Mouse (Mus musculus) megakaryocyte, adult 5-6 weeks (primary cell): ENCODE data around the gene Cntnap2. TPM values are rescaled to one million over a fixed set of nuclear protein-coding genes. Genes with fewer than 3 reads are reported as not detected.

Experiments used
- ATAC-seq: 2 replicates; pipeline ENCODE4 v1.8.0; 2016; ENCODE audit warnings: mild to moderate bottlenecking, inconsistent platforms; ENCODE audit not compliant: poor library complexity, severe bottlenecking
- total RNA-seq, 2 experiments: library from RNA; stranded (forward) in 1 of 2; stranded (reverse) in 1 of 2; fragments of 153-499, 151-499 nt in 1 of 2; fragments of 221-1000, 200-1000 nt in 1 of 2; gene quantifications; 2 replicates each; pipeline versions ENCODE4 v1.2.3 to v1.2.4; 2015 to 2017

The Cntnap2 gene
- total RNA-seq, 2 experiments from 2014 or later: not detected

GRCm38 (mm10) chr6:45871409-45871992 is 812.3 kb downstream of the Cntnap2 start:
- no peak for ATAC-seq

GRCm38 (mm10) chr6:45885486-45885885 is 826.3 kb downstream of the Cntnap2 start:
- ATAC-seq: no peak

- no peak for ATAC-seq
Observed at GRCm38 (mm10) chr6:45887901-45888300, 828.7 kb downstream of the Cntnap2 start.

GRCm38 (mm10) chr6:45938263-45938662 is 879.1 kb downstream of the Cntnap2 start:
- no peak for ATAC-seq

- no peak for ATAC-seq
Observed at GRCm38 (mm10) chr6:45938775-45939174, 879.6 kb downstream of the Cntnap2 start.

- ATAC-seq: no peak
Observed at GRCm38 (mm10) chr6:45945144-45945985, 886.2 kb downstream of the Cntnap2 start.

GRCm38 (mm10) chr6:45954773-45955172 is 895.6 kb downstream of the Cntnap2 start:
- ATAC-seq: no peak

- no peak for ATAC-seq
Observed at GRCm38 (mm10) chr6:45964494-45964893, 905.3 kb downstream of the Cntnap2 start.

GRCm38 (mm10) chr6:45974471-45975154 is 915.5 kb downstream of the Cntnap2 start:
- ATAC-seq: no peak

- no peak for ATAC-seq
Observed at GRCm38 (mm10) chr6:45979171-45979570, 920.0 kb downstream of the Cntnap2 start.

- ATAC-seq: no peak
Observed at GRCm38 (mm10) chr6:45988051-45988450, 928.9 kb downstream of the Cntnap2 start.

GRCm38 (mm10) chr6:45991086-45991485 is 931.9 kb downstream of the Cntnap2 start:
- no peak for ATAC-seq

GRCm38 (mm10) chr6:46022515-46023143 is 963.5 kb downstream of the Cntnap2 start:
- no peak for ATAC-seq

GRCm38 (mm10) chr6:46031821-46032594 is 972.9 kb downstream of the Cntnap2 start:
- no peak for ATAC-seq

- no peak for ATAC-seq
Observed at GRCm38 (mm10) chr6:46033108-46033507, 974.0 kb downstream of the Cntnap2 start.

GRCm38 (mm10) chr6:46040671-46041070 is 981.5 kb downstream of the Cntnap2 start:
- ATAC-seq: no peak

GRCm38 (mm10) chr6:46080236-46080635 is 1021.1 kb downstream of the Cntnap2 start:
- ATAC-seq: no peak

- ATAC-seq: no peak
Observed at GRCm38 (mm10) chr6:46081432-46081831, 1022.3 kb downstream of the Cntnap2 start.

- no peak for ATAC-seq
Observed at GRCm38 (mm10) chr6:46143189-46143841, 1084.2 kb downstream of the Cntnap2 start.

- no peak for ATAC-seq
Observed at GRCm38 (mm10) chr6:46166837-46167236, 1107.7 kb downstream of the Cntnap2 start.
